Mouse (Mus musculus): ENCODE data around the gene Smoc2. TPM values are rescaled to one million over a fixed set of nuclear protein-coding genes. Genes with fewer than 3 reads are reported as not detected.

Smoc2 gene
- polyA plus RNA-seq, 1 experiment: 1.1 TPM

DNA sequence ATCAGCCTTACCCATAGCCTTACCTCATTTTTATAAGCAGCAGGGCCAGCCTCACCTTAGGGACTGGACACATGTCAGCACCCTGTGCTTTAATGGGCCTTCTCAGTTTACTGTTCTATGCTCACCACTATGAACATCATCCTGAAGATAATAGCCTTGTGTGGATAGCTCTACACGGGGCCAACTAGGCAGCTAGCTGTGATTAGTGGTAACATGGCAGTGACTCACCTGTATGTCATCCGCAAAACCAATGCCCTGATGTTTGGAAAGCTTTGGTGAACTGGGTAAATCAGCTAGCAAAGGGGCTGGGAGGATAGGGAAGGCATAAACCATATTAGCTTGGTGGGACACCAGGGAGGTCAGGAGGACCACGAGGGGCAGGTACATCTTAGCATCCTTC, 100.7 kb downstream of the Smoc2 start:
- 95% methylated on average over 3 of the region's 3 CpGs for WGBS
- TF ChIP-seq POLR2A (IDR thresholded peaks at IDR 0.05; ENCODE audit: borderline replicate concordance, insufficient read depth, low read length) (no peak), CTCF (IDR thresholded peaks at IDR 0.05; ENCODE audit: borderline replicate concordance, insufficient read depth, low read depth, low read length) (no peak)
- Histone ChIP-seq H3K27me3 (ENCODE audit: control insufficient read depth, insufficient read depth, low read length) (no peaks in the 10 kb centered on the region), H3K27ac (ENCODE audit: insufficient read depth, low read length) (no peak overlapping the region), H3K4me3 (replicated peaks; ENCODE audit: insufficient read depth, low read depth, low read length) (no peak overlapping the region), H3K4me1 (ENCODE audit: control insufficient read depth, insufficient read depth, low read length) (no peaks in the 10 kb centered on the region; the same call in 1 of the 2 replicates)
- no peak for DNase-seq

- H3K27me3 ChIP-seq (ENCODE audit: control insufficient read depth, insufficient read depth, low read length): no peaks in the 10 kb centered on the region
- H3K4me1 ChIP-seq (ENCODE audit: control insufficient read depth, insufficient read depth, low read length): no peaks in the 10 kb centered on the region; the same call in 1 of the 2 replicates
- 75% methylated on average over 12 of the region's 12 CpGs for WGBS
- H3K4me3 ChIP-seq (replicated peaks; ENCODE audit: insufficient read depth, low read depth, low read length): no peak overlapping the region
- no peak overlapping the region for H3K27ac ChIP-seq (ENCODE audit: insufficient read depth, low read length)
- no peak for TF ChIP-seq POLR2A (IDR thresholded peaks at IDR 0.05; ENCODE audit: borderline replicate concordance, insufficient read depth, low read length)
- no peak for TF ChIP-seq CTCF (IDR thresholded peaks at IDR 0.05; ENCODE audit: borderline replicate concordance, insufficient read depth, low read depth, low read length)
- DNase-seq: no peak
Measured at GRCm38 (mm10) chr17:14380526-14380925, 101.2 kb downstream of the Smoc2 start.

DNA sequence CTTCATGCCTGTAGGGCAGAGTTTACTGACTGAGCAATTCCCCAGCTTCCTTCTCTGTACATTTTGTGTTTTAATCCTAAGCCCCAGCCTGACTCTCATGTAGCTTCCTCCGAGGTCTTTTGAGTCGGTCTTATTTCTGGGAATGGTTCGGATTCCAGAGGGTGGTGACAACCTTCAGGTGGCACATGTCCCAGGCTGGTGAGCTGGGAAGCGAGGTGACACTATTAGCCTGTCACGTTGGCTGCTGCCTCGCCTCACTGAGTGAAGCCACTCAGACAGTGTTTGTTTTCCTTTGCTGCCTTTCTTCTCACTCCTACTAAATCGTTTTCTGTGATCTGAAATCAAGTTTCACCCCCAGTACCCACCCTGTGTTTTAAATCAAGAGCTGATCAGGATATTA, 102.2 kb downstream of the Smoc2 start:
- Histone ChIP-seq H3K4me3 (replicated peaks; ENCODE audit: insufficient read depth, low read depth, low read length) (no peak overlapping the region), H3K4me1 (ENCODE audit: control insufficient read depth, insufficient read depth, low read length) (no peaks in the 10 kb centered on the region; the same call in 1 of the 2 replicates), H3K27ac (ENCODE audit: insufficient read depth, low read length) (no peak overlapping the region), H3K27me3 (ENCODE audit: control insufficient read depth, insufficient read depth, low read length) (no peaks in the 10 kb centered on the region)
- 48% methylated on average over 7 of the region's 7 CpGs for WGBS
- no peak for DNase-seq
- no peak for TF ChIP-seq POLR2A (IDR thresholded peaks at IDR 0.05; ENCODE audit: borderline replicate concordance, insufficient read depth, low read length)
- no peak for TF ChIP-seq CTCF (IDR thresholded peaks at IDR 0.05; ENCODE audit: borderline replicate concordance, insufficient read depth, low read depth, low read length)

GRCm38 (mm10) chr17:14383981-14384380, 104.7 kb downstream of the Smoc2 start:
- Histone ChIP-seq H3K27me3 (ENCODE audit: control insufficient read depth, insufficient read depth, low read length) (no peaks in the 10 kb centered on the region), H3K4me3 (replicated peaks; ENCODE audit: insufficient read depth, low read depth, low read length) (no peak overlapping the region), H3K27ac (ENCODE audit: insufficient read depth, low read length) (no peak overlapping the region), H3K4me1 (ENCODE audit: control insufficient read depth, insufficient read depth, low read length) (no peaks in the 10 kb centered on the region; the same call in 1 of the 2 replicates)
- TF ChIP-seq CTCF (IDR thresholded peaks at IDR 0.05; ENCODE audit: borderline replicate concordance, insufficient read depth, low read depth, low read length) (no peak), POLR2A (IDR thresholded peaks at IDR 0.05; ENCODE audit: borderline replicate concordance, insufficient read depth, low read length) (no peak)
- DNase-seq: no peak
- 87% methylated on average over 4 of the region's 4 CpGs for WGBS

DNA sequence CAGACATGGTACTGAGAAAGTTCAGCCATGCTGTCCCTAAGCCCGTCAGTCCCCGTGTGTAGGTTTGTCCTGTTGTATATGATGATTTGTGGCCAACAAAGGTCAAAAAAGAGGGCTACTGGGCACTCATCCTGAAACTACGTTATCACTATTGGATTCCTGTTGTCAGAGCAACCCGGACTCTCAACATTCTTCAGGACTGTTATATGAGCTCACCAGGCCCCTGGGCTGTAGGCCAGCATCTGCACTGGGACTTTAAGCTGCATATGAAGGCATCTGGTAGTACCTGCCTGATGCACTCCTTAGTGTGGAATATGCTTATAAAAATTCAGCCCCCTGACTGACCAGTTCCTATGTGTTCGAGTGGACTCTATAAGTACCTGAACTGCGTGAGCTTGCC, 105.7 kb downstream of the Smoc2 start:
- TF ChIP-seq POLR2A (IDR thresholded peaks at IDR 0.05; ENCODE audit: borderline replicate concordance, insufficient read depth, low read length): no peak
- no peak for TF ChIP-seq CTCF (IDR thresholded peaks at IDR 0.05; ENCODE audit: borderline replicate concordance, insufficient read depth, low read depth, low read length)
- H3K27me3 ChIP-seq (ENCODE audit: control insufficient read depth, insufficient read depth, low read length): no peaks in the 10 kb centered on the region
- H3K27ac ChIP-seq (ENCODE audit: insufficient read depth, low read length): no peak overlapping the region
- 85% methylated on average over 6 of the region's 6 CpGs for WGBS
- H3K4me3 ChIP-seq (replicated peaks; ENCODE audit: insufficient read depth, low read depth, low read length): no peak overlapping the region
- no peak for DNase-seq
- no peaks in the 10 kb centered on the region; the same call in 1 of the 2 replicates for H3K4me1 ChIP-seq (ENCODE audit: control insufficient read depth, insufficient read depth, low read length)

- no peak for DNase-seq
- H3K4me3 ChIP-seq (replicated peaks; ENCODE audit: insufficient read depth, low read depth, low read length): no peak overlapping the region
- H3K27me3 ChIP-seq (ENCODE audit: control insufficient read depth, insufficient read depth, low read length): no peaks in the 10 kb centered on the region
- TF ChIP-seq CTCF (IDR thresholded peaks at IDR 0.05; ENCODE audit: borderline replicate concordance, insufficient read depth, low read depth, low read length): no peak
- no peak for TF ChIP-seq POLR2A (IDR thresholded peaks at IDR 0.05; ENCODE audit: borderline replicate concordance, insufficient read depth, low read length)
- no peaks in the 10 kb centered on the region for H3K4me1 ChIP-seq (ENCODE audit: control insufficient read depth, insufficient read depth, low read length)
- WGBS: 71% methylated on average over 6 of the region's 6 CpGs
- H3K27ac ChIP-seq (ENCODE audit: insufficient read depth, low read length): no peak overlapping the region
Measured at GRCm38 (mm10) chr17:14387261-14387660, 108.0 kb downstream of the Smoc2 start.

DNA sequence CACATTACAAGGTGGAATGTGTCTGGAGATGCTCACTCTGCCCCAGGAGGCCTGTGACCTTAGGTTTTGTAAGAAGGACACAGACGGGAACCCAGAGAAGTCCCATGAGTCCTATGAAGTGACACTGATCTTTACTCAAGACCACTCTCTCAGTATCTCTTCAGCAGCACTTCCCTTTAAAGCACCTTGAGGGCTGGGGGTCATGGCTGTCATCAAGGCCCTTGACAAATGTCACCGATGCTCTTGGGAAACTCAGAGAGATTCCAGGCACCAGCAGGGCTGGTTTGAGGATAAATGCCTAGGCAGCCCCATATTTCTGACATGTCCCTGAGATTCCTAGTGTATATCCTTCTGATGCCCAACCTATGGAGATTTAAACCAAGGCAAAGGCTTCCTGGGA, 113.1 kb downstream of the Smoc2 start:
- Histone ChIP-seq H3K4me1 (ENCODE audit: control insufficient read depth, insufficient read depth, low read length) (no peaks in the 10 kb centered on the region), H3K4me3 (replicated peaks; ENCODE audit: insufficient read depth, low read depth, low read length) (no peak overlapping the region), H3K27me3 (ENCODE audit: control insufficient read depth, insufficient read depth, low read length) (no peaks in the 10 kb centered on the region), H3K27ac (ENCODE audit: insufficient read depth, low read length) (no peak overlapping the region)
- TF ChIP-seq POLR2A (IDR thresholded peaks at IDR 0.05; ENCODE audit: borderline replicate concordance, insufficient read depth, low read length): no peak
- TF ChIP-seq CTCF (IDR thresholded peaks at IDR 0.05; ENCODE audit: borderline replicate concordance, insufficient read depth, low read depth, low read length): no peak
- 95% methylated on average over 2 of the region's 2 CpGs for whole genome bisulfite sequencing
- no peak for DNase-seq

DNA sequence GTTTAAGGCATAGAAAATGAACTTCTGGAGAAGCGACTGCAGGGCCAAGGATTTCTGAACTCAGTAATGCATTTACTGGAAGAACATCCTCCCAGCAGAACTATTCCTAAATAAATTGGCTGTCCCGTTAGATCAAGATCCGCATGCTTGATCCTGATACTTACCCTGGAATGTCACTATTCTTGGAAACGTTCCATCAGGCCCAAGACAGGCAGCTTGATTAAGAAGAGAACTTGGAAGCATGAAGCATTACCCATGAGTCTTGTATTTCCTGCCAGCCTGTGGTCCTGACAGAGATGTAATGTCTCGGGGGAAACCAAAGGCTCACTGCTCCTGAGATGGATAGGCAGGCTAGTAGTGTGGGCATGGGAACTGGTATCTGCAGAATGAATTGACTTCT, 115.6 kb downstream of the Smoc2 start:
- Histone ChIP-seq H3K4me1 (ENCODE audit: control insufficient read depth, insufficient read depth, low read length) (no peaks in the 10 kb centered on the region), H3K27ac (ENCODE audit: insufficient read depth, low read length) (no peak overlapping the region), H3K4me3 (replicated peaks; ENCODE audit: insufficient read depth, low read depth, low read length) (no peak overlapping the region), H3K27me3 (ENCODE audit: control insufficient read depth, insufficient read depth, low read length) (no peaks in the 10 kb centered on the region)
- DNase-seq: no peak
- TF ChIP-seq CTCF (IDR thresholded peaks at IDR 0.05; ENCODE audit: borderline replicate concordance, insufficient read depth, low read depth, low read length) (no peak), POLR2A (IDR thresholded peaks at IDR 0.05; ENCODE audit: borderline replicate concordance, insufficient read depth, low read length) (no peak)
- 52% methylated on average over 5 of the region's 5 CpGs for WGBS
